Mouse (Mus musculus): ENCODE measurements around the gene Myl6.
"Not testable (repeated sequence)": the region's sequence is repeated elsewhere in the genome, so short reads cannot be mapped to it uniquely, and the experiment has no call there.

Gene Myl6

GRCm38 (mm10) chr10:128510301-128510700, 16.4 kb upstream of the Myl6 start:
- in situ Hi-C loops (cut with MboI; ENCODE audit: low sequenced_read_pairs): no loop called here

GRCm38 (mm10) chr10:128509831-128510230, 15.9 kb upstream of the Myl6 start:
- in situ Hi-C loops (cut with MboI; ENCODE audit: low sequenced_read_pairs): no loop called here

GRCm38 (mm10) chr10:128509203-128509602, 15.3 kb upstream of the Myl6 start:
- in situ Hi-C loops (cut with MboI; ENCODE audit: low sequenced_read_pairs): no loop called here

GRCm38 (mm10) chr10:128508260-128508659, 14.3 kb upstream of the Myl6 start:
- in situ Hi-C loops (cut with MboI; ENCODE audit: low sequenced_read_pairs): no loop called here

- in situ Hi-C loops (cut with MboI; ENCODE audit: low sequenced_read_pairs): no loop called here
Measured at GRCm38 (mm10) chr10:128505974-128506373, 12.0 kb upstream of the Myl6 start.

- in situ Hi-C loops (cut with MboI; ENCODE audit: low sequenced_read_pairs): not testable (repeated sequence)
Measured at GRCm38 (mm10) chr10:128505371-128505667, 11.4 kb upstream of the Myl6 start.

GRCm38 (mm10) chr10:128504641-128505370, 10.9 kb upstream of the Myl6 start:
- in situ Hi-C loops (cut with MboI; ENCODE audit: low sequenced_read_pairs): no loop called here

- in situ Hi-C loops (cut with MboI; ENCODE audit: low sequenced_read_pairs): no loop called here
Measured at GRCm38 (mm10) chr10:128504012-128504411, 10.1 kb upstream of the Myl6 start.

- in situ Hi-C loops (cut with MboI; ENCODE audit: low sequenced_read_pairs): no loop called here
Measured at GRCm38 (mm10) chr10:128503532-128503931, 9.6 kb upstream of the Myl6 start.

- in situ Hi-C loops (cut with MboI; ENCODE audit: low sequenced_read_pairs): no loop called here
Measured at GRCm38 (mm10) chr10:128502341-128502740, 8.4 kb upstream of the Myl6 start.

- in situ Hi-C loops (cut with MboI; ENCODE audit: low sequenced_read_pairs): no loop called here
Measured at GRCm38 (mm10) chr10:128499116-128499671, 5.2 kb upstream of the Myl6 start.

- in situ Hi-C loops (cut with MboI; ENCODE audit: low sequenced_read_pairs): no loop called here
Measured at GRCm38 (mm10) chr10:128498590-128498989, 4.6 kb upstream of the Myl6 start, which contains the start of gene Myl6b. Gene Myl6b (minus strand): TSS chr10:128498685.

GRCm38 (mm10) chr10:128497134-128497737, 3.3 kb upstream of the Myl6 start:
- in situ Hi-C loops (cut with MboI; ENCODE audit: low sequenced_read_pairs): no loop called here

- in situ Hi-C loops (cut with MboI; ENCODE audit: low sequenced_read_pairs): no loop called here
Measured at GRCm38 (mm10) chr10:128496509-128497077, 2.6 kb upstream of the Myl6 start.

- in situ Hi-C loops (cut with MboI; ENCODE audit: low sequenced_read_pairs): no loop called here
Measured at GRCm38 (mm10) chr10:128495903-128496302, 2.0 kb upstream of the Myl6 start.

- in situ Hi-C loops (cut with MboI; ENCODE audit: low sequenced_read_pairs): no loop called here
Measured at GRCm38 (mm10) chr10:128495270-128495669, 1.3 kb upstream of the Myl6 start.

- in situ Hi-C loops (cut with MboI; ENCODE audit: low sequenced_read_pairs): no loop called here
Measured at GRCm38 (mm10) chr10:128494667-128495245, 811 bp upstream of the Myl6 start.

GRCm38 (mm10) chr10:128493319-128493694, 638 bp downstream of the Myl6 start:
- in situ Hi-C loops (cut with MboI; ENCODE audit: low sequenced_read_pairs): no loop called here

- in situ Hi-C loops (cut with MboI; ENCODE audit: low sequenced_read_pairs): no loop called here
Measured at GRCm38 (mm10) chr10:128492633-128493311, 1.2 kb downstream of the Myl6 start.

- in situ Hi-C loops (cut with MboI; ENCODE audit: low sequenced_read_pairs): not testable (repeated sequence)
Measured at GRCm38 (mm10) chr10:128492051-128492450, 1.9 kb downstream of the Myl6 start.

GRCm38 (mm10) chr10:128491495-128491894, 2.5 kb downstream of the Myl6 start:
- in situ Hi-C loops (cut with MboI; ENCODE audit: low sequenced_read_pairs): no loop called here

Data from CH12F3 (cell line).